Mouse (Mus musculus) gastrocnemius, postnatal 36 days (tissue): Measurements from ENCODE around the gene Aox2. TPM values are rescaled to one million over a fixed set of nuclear protein-coding genes. Genes with fewer than 3 reads are reported as not detected.

Source experiments
- total RNA-seq, 2 experiments: library from RNA; stranded (reverse); gene quantifications; 2 replicates each; pipeline ENCODE4 v1.2.3; 2021

Gene Aox2
- total RNA-seq, 2 experiments from 2014 or later = 0.13 TPM; not detected in 1

Other genes with a start within 250 kb of the Aox2 start
- gene Aox1, start 248.4 kb upstream of the Aox2 start, total RNA-seq = 1 to 10 TPM; 6.4 to 6.6 TPM
- under 1 TPM; 0.12 to 0.15 TPM for gene Aox3, start 165.2 kb upstream of the Aox2 start, total RNA-seq
- gene Aox4, start 67.9 kb upstream of the Aox2 start, total RNA-seq = under 1 TPM; 0.05 TPM
- 10 to 100 TPM; 36.8 to 43.1 TPM for gene Bzw1, start 114.6 kb downstream of the Aox2 start, total RNA-seq
- 10 to 100 TPM; 30.6 to 38.9 TPM for gene Clk1, start 145.7 kb downstream of the Aox2 start, total RNA-seq
- gene Nif3l1, start 166.8 kb downstream of the Aox2 start, total RNA-seq = 1 to 10 TPM; 6.9 to 9.5 TPM
- gene Ppil3, start 167.2 kb downstream of the Aox2 start, total RNA-seq = 10 to 100 TPM; 14.8 to 14.9 TPM
- 10 to 100 TPM in 1 of 2 experiments, 1 to 10 TPM in 1; 9.1 to 11.5 TPM for gene Orc2, start 226.8 kb downstream of the Aox2 start, total RNA-seq